Mouse (Mus musculus) neutrophil, adult 5-6 weeks (primary cell): ENCODE data around the gene Lsm8. TPM values are rescaled to one million over a fixed set of nuclear protein-coding genes. Genes with fewer than 3 reads are reported as not detected.
A peak's percentile ranks its signal among the peaks of the same experiment; 100 is the strongest.
"Not testable (repeated sequence)": the region's sequence is repeated elsewhere in the genome, so short reads cannot be mapped to it uniquely, and the experiment has no call there.

Experiments
- ATAC-seq: fragments of 151-379, 151-347 bp; 2 replicates; pipeline ENCODE4 v1.8.0; 2017; ENCODE audit warnings: mild to moderate bottlenecking, moderate TSS enrichment; ENCODE audit not compliant: insufficient number of reproducible peaks, poor library complexity, low FRiP score, severe bottlenecking; ENCODE audit errors: extremely low read depth
- total RNA-seq: library from RNA; stranded (forward); fragments of 200-1000 nt; gene quantifications from 2 replicates; pipeline ENCODE4 v1.2.3, GENCODE M21; 2017

Lsm8 gene
- total RNA-seq, result 38.3 and 50.4 TPM in 2 replicates

DNA sequence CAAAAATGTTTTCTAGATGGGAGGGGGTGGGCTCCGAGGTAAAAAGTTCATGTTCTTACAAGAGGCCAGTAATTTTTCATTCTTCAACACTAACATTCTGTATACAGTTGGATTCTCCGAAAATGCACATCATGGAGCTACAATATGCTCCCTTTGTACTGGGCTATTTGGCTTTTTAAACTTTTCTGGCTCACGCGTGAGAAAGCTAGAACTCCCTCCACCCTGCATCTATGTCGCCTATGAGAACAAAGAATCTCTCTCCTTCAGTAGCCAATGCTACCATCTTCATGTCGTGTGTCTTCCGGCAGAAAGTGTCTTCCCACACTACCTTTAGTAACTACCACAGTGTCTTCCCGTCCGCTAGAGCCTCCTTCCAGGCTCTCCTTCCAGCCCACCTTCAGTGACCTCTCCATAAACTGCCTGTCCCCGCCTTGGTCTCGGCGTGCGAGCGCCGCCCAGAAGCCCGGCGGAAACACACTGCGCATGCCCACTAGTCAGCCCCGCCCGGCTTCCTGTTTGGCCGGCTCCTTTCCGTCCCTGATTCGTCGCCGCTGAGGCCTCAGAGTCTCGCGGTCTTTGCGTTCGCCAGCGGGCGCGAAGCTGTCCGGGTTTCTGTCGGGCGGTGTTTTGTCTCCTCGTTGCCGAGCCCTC, at the start of gene Lsm8:
Gene Lsm8, plus strand, starts transcription at position 529 of the 651 bp plus-strand sequence.
- ATAC-seq, result peak; percentile 98

DNA sequence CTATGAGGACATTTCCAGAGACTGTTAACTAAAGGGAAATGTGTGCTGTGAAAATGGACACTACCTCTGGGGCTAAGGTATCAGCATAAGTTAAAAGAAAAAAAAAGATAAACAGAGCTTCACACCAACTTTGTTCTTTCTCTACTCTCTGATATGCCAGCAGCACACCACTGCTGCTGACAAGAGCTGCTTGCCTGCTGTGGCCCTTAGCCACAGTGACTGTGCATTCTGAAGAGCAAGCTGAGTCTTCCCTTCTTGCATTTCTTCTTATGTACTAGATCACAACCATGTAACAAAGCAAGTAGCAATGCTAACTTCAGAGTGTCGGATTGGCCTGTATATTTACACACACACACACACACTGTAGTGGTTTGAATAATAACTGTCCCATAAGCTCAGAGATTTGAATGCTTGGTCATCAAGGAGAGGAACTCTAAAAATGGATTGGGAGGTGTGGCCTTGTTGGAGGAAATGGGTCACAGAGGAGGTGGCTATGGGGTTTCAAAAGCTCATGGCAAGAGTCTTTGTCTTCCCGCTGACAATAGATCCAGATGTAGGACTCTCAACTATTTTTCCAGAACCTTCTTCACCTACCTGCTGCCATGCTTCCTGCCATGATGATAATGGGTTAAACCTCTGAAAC, 47.4 kb upstream of the Lsm8 start:
- ATAC-seq, result no peak

DNA sequence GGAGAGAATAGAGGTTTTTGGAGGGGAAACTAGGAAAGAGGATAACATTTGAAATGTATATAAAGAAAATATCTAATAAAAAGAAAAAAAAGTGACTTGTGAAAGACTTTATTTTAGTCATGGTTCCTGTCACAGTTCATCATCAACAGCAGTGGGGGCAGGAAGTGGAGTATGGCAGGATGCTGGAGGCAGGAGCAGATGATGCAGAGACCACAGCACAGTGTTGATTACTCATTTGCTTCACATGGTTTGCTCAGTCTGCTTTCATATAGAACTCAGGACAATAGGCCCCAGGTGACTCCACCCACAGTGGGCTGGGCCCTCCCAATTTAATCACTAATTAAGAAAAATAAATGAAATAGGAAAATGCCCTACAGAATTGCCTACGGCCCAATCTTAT, 35.8 kb upstream of the Lsm8 start:
- ATAC-seq, result no peak

DNA sequence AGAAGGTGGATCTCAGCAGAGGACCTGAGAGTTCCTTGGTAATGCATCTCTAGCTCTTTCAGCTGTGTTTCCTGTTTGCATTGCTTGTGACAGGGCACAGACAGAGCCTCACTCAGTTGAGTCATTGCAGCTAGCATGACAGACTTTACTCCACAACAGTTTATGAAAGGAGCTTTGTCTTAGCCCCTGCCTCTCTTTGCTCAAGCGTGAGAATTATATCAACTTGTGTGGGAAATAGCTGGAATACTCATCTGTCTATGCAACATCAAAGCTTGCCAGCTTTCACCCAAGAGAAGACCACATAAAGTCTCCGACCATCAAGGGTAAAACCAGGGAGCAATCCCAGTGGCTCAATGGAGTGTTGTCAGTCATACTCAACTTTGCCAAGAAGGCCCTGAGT, 32.8 kb upstream of the Lsm8 start:
- ATAC-seq, result no peak

DNA sequence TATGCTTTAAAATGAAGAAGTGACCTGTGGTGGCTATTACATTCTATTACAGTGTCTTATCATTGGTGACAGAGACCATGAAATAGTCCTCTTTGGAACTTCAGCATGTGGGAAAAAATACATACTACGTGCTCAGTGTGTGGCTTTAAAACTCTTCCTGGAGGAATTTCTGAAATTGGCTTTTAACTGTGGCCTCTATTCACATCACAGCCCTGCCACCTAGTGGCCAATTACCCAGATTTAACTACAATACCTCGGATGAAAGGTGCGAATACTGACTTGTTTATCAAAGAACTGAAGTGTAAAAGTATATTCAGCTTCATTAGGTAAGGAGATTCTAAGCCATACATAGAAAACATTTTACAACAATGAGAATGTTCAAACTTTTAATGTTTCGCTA, 29.0 kb upstream of the Lsm8 start:
- ATAC-seq, result no peak

DNA sequence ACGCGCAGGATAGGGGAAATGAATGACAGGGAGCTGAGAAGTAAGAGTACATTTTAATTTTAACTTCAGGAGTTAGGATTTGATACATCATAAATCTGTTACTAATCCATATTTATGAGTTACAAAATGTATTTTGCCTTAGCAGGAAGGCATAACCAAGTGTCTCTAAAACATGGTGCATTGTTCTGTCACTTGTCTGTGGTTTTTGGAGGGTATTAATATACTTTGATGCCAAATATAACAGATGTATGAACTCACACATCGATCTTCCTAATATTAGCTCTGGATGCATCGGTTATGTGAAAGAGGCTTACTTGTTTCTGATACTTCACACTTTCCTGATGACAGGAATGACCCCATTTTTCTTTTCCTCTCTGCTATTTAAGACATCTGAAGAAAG, 28.1 kb upstream of the Lsm8 start:
- no peak for ATAC-seq

DNA sequence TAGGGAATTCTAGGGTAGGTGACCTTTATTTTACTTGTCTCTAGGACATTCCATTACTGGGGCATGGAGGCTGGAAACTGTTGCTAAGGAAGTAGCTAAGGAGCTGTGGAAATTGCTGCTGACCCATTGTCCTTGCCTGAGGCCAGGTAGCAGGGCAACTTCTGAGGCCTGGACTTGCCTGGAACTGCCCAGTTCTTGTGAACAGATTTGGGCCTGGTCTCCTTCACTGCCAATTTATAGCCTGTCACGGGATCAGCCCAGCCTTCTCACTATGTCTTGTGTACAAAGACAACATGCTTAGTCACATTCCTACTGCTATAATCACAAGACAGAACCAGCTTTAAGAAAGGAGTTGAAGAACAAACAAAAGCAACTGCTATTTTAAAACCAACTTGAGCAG, 25.6 kb upstream of the Lsm8 start:
- ATAC-seq, result no peak

DNA sequence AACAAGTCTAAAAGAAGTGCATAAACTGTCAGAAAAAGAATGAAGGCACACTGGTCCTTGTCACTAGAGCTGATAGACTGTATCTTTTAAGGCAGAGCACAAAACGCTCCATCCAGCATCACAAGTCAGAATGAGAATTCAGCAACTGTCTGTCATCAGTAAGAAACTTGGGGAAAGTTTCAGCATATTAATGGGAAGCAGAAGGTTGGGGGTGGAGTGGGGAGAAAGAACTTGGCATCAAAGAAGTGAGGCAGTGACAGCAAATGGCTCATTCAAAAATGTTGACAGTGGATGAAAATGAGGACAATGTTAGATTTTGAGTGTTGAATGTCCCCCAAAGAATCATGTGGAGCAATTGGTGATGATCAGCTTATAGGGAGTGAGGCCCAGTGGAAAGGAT, 15.4 kb upstream of the Lsm8 start:
- no peak for ATAC-seq

DNA sequence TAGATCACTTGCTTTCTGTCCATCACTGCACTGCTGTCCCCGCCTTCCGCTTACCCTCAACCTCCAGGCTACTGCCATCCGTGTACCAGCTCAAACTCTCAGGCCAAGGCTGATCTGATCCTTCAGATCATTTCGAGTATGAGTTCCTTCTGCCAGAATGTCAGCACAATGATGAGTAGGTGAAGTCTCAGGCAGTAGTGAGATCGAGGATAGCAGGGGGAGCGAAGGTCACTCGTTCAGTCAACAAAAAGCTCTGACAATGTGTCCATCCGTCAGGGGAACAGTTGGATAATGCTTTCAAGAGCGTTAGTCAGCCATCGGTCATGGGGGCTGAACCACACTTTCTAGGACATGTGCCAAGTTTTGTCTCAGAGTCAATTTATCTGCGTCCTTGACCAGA, 3.9 kb upstream of the Lsm8 start:
- ATAC-seq, result not testable (repeated sequence)

DNA sequence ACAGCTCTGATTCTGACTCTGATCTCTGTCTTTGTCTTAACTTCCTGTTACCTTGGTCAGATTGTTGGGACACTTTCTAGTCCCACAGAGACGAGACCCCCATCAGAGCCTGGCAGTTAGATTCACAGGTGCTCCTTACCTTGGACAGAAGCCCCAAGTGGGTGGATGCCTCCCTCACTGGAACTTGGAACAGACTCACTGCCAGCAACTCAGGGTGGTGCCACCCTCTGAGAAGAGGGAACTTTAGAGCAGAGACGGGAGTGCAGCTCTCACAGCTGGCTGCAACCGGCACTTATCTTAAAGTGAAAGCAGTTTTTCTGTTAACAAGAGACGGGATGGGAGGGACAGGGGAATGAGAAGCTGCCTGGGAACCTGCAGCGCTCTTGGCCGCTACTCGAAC, 2.8 kb upstream of the Lsm8 start:
- not testable (repeated sequence) for ATAC-seq

DNA sequence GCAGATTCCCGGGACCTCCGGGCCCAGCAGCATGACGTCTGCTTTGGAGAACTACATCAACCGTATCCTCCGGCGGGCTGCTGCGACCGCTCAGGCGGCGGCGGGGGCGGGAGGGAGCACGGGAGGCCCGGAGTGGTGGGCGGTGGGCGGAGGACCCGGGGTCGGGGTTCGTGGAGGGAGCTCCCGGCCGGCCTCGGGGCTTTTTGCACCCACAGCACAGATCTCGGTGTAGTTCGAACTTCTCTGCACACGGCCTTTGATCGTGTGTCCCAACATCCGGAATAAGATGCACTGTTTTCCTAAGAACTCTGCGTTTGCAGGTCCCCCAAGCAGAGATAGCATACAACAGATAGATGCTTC, 303 bp downstream of the Lsm8 start:
- peak; percentile 16; the same call in 1 of the 2 replicates for ATAC-seq

DNA sequence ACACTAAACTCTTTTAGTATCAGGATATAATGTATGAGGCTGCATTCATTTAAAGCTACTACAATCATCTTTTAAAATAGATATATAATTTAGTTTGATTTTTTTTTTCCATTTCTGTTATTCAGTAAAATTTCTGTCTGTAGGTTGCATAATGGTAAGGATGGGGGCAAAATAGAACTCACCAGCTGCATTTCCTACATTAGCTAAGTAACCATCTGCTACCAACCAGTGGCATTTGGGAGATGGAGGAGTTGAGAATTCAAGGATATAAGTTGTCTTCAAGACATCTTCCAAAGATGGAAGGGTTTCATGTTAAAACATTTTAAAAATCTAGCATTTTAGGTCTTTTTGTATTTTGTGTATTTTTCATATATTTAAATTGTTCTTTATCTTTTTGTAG, 6.9 kb downstream of the Lsm8 start:
- no peak for ATAC-seq

DNA sequence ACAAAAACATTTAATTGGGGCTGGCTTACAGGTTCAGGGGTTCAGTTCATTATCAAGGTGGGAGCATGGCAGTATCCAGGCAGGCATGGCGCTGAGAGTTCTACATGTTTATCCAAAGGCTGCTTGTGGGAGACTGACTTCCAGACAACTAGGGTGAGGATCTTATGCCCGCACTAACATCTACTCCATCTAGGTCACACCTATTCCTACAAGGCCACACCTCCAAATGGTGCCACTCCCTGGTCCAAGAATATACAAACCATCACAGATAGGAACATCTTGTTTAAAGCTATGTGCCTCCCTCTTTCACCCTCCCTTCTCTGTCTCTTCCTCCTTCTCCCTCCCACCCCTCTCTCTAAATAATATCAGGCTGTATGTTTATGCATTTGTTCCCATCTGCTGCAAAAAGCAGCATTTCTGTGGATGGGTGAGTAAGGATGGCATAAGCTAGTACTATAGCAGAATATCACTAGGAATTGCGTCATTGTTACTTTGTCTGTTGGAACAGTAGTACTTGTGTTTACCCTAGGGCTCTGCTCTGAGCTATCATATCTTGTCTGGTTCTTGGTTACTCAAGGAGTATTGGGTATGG, 8.2 kb downstream of the Lsm8 start:
- no peak for ATAC-seq

DNA sequence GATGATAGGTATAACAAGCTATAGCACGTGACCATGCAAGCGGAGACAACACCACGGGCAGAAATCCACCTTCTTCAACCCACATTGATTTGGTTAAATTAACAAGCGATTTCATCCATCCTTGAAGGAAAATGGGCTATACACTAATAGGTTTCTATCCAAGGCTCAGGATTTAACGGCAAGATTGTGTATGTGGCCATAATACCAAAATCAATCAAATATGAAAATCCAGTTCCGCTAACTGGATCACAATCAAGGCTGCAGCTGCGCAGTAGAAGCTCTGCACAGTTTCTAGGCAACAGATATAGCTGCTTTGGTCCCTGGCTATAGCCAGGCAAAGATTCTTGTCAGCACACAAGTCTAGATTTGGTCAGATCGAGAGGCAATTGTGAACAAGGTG, 17.6 kb downstream of the Lsm8 start, which contains the start of gene Ankrd7:
Gene Ankrd7, plus strand, starts transcription at position 301 of the 400 bp plus-strand sequence.
- ATAC-seq, result no peak

DNA sequence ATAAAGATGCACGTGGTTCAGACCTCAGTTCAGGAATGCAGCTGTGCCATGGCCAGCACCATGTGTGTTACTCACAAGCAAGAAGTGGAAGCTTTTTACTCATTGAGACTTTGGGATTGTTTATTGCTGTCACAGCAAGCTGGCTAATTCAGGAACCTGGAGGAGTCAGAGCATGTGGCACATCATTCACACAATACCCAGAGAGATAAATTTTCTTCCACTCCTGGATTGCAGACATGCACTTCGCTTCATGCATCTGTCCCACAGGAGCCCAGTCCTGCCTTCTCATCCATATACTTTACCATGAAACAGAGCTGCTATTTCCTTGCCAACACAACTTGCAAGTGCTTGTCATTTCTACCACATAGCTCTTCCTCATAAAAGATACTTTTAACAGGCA, 40.7 kb downstream of the Lsm8 start:
- ATAC-seq, result no peak

DNA sequence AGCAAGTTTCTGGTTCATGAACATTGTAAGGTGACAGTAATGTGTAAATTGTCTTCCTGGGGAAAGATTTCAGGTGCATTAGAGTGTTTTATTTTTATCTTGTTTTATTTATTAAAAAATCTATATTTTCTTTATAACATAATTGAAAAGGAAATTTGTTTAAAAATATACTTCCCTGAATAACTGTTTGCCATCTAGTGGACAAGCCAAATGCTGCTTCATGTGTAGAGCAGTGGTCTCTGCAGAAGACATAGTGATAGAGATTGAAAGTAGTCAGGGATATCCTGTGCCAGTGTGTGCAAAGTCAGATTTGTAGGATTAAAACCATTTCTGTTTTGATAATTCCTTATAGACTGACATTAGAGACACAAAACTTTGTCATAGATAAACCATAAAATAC, 45.8 kb downstream of the Lsm8 start:
- no peak for ATAC-seq

Other genes starting within 250 kb of the Lsm8 start
- gene Ankrd7, start 17.7 kb downstream of the Lsm8 start, total RNA-seq, result not detected in 2 replicates